Mouse (Mus musculus) skeletal muscle tissue, adult 2 months (tissue): ENCODE measurements around the gene Acaca.

Experiments
- DNase-seq: peaks from one replicate; pipeline ENCODE4 v3.0.0-alpha.2; 2012; ENCODE audit warnings: low read depth, low spot score

Acaca gene

DNA sequence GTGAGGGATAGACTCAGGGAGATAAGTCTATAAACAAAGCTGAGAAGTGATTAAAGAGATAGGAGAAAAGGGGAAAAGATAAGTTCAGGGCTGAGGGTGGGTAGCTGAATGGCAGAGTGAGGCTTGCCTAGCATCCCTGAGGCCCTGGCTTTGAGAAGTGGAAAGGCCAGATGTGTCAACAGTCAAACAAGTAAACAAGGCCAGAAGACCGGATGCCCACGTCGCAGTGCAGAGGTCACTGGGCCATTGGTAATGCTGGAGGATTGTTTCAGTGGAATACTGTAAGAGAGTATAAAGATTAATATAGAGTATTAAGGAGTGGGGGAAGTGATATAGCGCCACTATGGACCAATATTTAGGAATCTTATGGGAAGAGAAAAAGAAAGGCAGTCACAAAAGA, 89.5 kb downstream of the Acaca start:
- no peak for DNase-seq

GRCm38 (mm10) chr11:84243562-84243961, 114.1 kb downstream of the Acaca start:
- peak; percentile 17 for DNase-seq

DNA sequence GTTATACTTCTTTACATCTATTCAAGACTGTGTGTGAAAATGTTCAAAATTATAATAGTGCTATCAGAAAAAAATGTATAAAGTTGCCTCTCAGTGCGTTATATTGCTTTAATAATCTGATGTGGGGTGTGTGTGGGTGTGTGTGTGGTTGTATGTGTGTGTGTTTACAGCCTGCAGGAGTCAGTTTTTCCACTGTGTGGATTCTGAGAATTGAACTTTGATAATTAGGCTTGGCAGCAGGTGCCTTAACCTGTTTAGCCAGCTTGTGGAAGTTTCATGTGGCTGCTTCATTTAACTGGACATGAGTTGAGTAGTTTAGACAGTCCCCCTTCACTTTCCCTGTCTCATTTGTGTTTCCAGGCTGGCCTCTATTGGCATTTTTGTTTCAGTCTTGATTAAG, 117.9 kb downstream of the Acaca start:
- no peak for DNase-seq

DNA sequence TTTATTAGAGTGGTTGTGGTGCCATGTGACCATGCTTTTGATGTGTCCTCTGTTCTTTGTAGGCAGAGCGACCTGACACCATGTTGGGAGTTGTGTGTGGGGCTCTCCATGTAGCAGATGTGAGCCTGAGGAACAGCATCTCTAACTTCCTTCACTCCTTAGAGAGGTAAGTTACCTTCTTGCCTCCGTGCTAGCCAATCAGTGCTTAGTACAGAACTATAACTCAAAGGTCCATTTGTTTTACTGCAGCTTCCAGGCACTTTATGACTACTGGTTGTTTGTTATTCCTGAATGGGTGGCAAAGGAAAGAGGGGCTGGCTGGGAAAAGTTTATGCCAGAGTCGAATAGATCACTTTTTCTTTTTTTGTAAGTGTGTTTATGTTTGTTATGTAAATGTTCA, 121.7 kb downstream of the Acaca start:
- no peak for DNase-seq

DNA sequence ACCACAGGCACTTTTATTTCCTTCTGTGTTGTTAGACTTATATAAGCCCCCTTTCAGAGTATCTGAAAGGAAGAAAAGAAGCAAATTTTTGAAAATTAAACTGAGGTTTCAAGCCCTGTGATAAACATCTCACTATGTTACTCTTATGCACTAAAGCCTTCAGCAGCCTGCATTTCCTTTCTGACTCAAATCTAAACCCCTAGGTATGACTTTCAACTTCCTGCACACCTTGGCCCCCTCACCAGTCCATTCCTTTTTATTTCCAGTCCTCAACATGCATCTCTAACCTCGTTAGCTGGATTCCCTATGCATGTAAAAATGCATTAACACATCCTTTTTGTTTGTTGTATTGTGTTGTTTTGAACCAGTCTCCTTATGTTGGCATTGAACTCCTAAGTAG, 123.0 kb downstream of the Acaca start:
- no peak for DNase-seq

DNA sequence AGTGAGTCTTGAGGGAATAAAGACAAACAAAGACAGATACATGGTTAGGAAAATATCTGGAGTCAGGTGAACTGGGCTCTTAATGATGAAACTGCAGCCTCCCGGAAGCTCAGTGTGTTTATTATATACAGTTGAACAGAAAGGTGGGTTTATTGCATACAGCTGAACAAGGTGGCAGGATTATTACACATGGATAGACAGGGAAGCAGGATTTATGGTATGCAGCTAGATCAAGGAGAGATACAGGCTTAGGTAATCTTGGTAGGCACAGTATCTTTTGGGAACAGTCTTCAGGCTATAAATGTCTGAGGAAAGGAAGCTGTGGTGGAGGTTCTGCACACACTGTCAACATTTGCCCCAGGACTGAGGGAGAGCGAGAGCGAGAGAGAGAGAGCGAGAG, 126.4 kb downstream of the Acaca start:
- no peak for DNase-seq

- no peak for DNase-seq
Measured at GRCm38 (mm10) chr11:84258053-84258710, 128.7 kb downstream of the Acaca start.

- no peak for DNase-seq
Measured at GRCm38 (mm10) chr11:84264490-84264889, 135.0 kb downstream of the Acaca start.

GRCm38 (mm10) chr11:84268068-84268467, 138.6 kb downstream of the Acaca start:
- no peak for DNase-seq

DNA sequence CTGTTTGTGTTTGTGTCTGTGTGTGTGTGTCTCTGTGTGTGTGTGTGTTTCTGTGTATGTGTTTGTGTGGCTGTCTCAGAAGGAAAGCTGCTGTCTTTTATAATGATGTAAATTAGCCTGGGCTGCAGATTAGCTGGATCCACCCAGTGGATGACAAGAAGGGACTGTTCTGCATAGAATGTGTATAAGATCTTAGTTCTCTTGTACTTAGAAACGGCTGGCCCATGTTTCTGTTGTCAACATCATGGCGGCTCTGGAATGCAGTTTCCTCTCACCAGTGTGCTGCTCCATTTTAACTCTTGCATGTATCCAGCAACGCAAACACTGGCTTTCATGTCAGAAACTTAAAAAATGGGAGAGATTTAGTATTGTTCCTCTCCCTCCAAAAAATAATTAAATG, 141.0 kb downstream of the Acaca start:
- no peak for DNase-seq

DNA sequence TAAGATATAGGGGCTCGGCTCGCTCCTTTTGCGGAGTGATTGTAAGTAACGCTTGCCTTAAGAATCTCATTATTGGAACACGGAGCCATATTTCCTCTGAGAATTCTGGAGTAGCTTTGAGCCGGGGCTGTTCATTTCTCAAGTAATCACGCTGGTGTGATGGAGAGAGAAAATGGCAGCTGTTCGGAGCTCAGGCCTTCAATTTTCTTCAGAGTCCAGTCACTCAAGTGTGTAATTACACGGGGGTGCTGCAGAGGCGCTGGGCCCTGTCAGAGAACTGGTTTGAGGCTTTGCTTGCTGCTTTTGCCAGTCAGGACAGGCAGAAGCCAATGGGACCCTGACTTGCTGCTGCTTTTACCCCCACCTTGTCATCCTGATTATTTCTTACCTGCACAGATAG, 142.5 kb downstream of the Acaca start:
- DNase-seq, result no peak

- DNase-seq, result no peak
Measured at GRCm38 (mm10) chr11:84272574-84272973, 143.1 kb downstream of the Acaca start.

DNA sequence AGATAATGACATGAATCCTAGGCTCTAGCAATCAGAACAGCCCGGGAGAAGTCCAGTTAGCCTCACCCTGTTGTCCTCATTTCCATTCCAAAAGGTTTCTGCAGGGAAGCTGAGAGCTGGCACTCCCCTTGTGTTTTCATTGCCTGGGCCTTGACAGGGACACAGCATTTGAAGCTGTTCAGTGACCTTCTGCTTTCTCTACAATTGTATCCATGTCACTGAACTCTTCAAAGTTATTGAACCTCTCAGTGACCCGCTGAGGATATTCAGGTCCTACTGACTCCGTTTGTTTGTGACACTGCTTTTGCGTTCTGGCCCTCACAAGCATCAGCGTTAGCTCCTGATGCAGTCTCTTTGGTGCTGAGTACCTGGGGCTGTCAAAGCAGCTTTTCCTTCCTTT, 147.5 kb downstream of the Acaca start:
- DNase-seq, result no peak

DNA sequence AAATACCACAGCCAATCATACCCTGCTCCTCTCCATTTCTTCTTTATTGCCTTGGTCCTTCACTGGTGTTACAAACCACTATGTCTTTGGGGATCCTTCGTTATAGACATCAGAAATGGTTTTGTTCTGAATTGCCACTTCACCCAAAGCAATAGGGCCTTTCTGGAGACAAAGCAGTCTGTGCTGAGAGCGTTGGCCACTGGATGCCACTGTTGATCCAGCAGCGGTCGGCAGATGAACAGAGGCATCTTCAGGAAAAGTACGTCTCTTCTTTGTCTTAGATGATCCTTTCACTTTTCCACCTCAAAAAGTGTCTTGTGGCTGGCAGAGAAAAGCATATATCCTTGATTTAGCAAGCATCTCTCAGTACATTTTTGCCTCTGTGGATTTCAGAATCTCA, 151.8 kb downstream of the Acaca start:
- no peak for DNase-seq

GRCm38 (mm10) chr11:84282944-84283703, 153.7 kb downstream of the Acaca start:
- DNase-seq, result no peak

- DNase-seq, result peak; percentile 9
Measured at GRCm38 (mm10) chr11:84290781-84291180, 161.3 kb downstream of the Acaca start.

DNA sequence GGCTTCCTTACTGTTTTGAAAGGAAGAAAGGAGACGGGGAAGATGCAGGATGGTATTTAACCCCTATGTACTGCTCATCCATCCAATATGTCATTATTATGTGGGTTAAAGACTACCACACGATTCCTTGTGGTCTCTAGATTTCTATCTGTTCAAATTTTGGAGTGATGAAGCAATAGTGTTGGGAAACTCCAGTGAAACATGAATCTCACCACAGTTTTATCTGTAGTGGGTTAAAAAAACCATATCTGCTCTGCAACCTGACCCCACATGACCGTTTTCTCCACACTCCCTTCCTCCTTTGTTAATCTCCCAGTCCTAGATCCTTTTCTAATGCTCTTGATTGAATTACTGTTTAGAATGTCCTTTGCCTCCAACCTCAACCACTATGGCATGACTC, 163.1 kb downstream of the Acaca start:
- DNase-seq, result no peak

DNA sequence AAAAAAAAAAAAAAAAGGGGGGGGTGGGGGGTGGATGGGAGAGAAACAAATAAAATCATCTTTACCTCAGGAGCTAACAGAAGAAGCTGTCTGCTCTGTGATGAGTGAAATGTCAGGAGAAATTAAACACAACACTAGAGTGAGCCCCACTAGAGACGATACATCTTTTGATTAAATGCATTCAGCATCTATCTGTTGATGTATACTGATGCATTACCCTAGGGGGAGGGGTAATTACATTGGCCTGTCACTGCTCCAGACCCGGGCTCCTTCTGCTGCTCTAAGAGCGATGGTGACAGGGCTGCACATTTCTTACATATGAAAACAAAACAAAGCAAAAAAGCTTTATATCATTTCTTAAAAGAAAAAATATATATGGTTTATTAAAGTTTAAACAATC, 163.8 kb downstream of the Acaca start:
- DNase-seq, result no peak

- no peak for DNase-seq
Measured at GRCm38 (mm10) chr11:84296337-84296736, 166.9 kb downstream of the Acaca start.

DNA sequence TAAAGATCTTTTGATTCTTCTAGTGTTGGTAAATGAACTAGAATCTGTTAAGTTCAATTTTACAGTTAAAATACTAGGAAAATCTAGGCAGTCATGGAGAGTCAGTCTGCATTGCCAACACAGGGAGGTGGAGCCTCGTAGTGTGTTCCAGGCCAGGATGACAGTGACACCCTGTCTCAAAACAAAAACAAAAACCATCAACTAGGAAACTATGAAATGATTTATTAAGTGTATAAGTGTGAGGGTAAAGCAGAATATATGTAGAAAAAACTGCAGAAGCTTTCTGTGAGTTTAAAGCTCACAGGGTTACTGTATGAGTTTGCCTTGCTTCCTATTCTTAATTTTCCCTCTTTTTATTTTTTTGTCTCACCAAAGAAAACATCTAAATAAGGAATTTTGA, 176.0 kb downstream of the Acaca start:
- DNase-seq, result no peak

DNA sequence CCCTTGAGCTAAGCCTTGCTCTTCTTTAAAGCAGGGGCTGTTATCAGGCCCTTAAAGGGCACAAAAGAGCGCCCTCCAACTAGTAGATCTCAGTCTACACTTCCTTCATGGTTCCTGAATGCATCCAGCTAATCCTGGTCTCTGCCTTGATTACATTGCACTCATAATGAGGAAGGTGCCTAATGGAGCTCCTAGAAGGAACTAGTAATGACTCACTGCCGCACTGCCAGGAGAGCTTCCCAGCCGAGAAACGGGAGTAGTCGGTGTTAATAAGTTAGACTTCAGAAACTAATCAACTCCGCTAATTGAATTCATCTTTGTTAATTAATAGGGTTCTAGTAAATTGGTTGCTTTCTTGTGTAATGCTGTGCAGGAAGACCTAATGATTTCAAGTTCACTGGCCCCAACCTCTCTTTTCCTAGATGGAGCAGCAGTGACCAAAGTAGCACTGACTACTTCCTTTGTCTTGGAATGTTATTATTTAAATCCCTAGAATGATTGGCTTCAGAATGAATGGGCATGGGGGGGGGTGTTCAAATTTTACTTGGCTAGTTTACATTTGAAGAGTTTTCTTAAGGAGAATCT, 176.8 kb downstream of the Acaca start:
- DNase-seq, result no peak

DNA sequence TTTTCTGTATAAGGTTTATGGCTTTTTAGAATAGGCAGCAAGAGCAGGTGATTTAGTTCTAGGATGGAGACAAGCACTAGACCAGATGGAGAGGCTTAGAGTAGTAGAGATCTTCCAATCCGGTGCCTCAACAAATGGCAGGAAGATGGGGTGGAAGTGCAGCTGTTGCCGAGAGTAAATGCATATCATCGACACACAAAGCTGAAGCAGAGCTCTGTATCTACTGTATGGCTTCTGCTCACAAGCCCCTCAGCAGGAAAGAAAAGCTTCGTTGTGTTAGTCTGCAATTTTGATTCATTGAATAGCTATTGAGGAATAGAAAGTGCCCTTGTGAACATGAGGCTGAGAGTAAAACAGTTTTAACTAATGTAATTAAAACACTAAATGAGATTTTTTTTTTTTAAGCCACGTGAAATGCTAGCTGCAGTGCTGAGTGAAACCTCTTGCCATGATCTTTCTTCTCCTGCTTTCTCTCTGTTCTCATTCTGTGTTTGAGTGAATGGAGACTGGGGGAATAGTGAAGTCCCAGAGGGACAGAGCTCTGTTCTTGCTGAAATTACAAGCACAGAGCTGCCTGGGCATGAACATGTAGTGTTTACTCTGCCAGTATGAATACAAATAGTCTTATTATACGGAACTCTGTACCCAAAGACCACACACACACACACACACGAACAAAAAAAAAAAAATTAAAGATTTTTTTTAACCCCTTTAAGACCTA, 194.7 kb downstream of the Acaca start:
- no peak for DNase-seq
